22 mouse cellular contexts compared by ENCODE assay signal in the genomic region with DNA sequence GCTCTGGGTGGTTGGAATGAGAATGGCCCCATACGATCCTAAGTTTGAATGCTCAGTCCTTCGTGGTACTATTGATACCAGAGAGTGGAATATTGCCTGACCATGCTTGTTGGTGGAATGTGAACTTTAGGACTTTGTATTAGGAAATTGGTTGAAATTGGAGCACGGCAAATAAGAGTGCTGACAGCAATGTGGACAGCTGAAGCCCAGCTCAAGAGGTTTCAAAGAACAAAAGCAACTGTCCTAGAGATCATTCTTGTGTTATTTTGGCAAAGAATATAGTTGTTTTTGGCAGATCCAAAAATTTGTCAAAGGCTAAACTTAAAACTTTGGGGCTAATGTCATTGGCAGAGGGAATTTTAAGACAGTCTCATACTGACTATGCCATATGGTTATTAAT. TPM values are rescaled to one million over a fixed set of nuclear protein-coding genes. Genes with fewer than 3 reads are reported as not detected.
DNase-seq lines count a peak whose midpoint lies in the region; ATAC-seq and TF ChIP-seq lines count a peak whose summit lies in the region.
"Had no signal": no experiment of that assay in that cellular context is flagged by ENCODE, and none has a peak within 500 bp of the region (broad histone marks: within the 10 kb centered on the region; RNA-seq: fewer than 3 reads in every experiment).

No protein-coding gene starts in this region.

- H3K9ac ChIP-seq in liver, adult 2 months (ENCODE audit: low read depth, low read length): no peak overlapping the region
- H3K9ac ChIP-seq in liver, embryonic 12.5 days: no peak overlapping the region
- H3K9ac ChIP-seq in kidney, embryonic 14.5 days (ENCODE audit: low read depth, low read length): no peak overlapping the region

- ATAC-seq in liver, embryonic 12.5 days: no peak
- ATAC-seq in kidney, embryonic 14.5 days (ENCODE audit: low FRiP score, low TSS enrichment): no peak
- ATAC-seq: activated CD4-positive, CD25-positive, alpha-beta regulatory T cell, adult 4 months; CD4-positive, CD25-positive, alpha-beta regulatory T cell, adult 4 months; Patski had no signal

- H3K79me2 ChIP-seq in liver, adult 2 months (ENCODE audit: control insufficient read depth, insufficient read depth, low read length): no peaks in the 10 kb centered on the region

- WGBS in liver, adult 2 months: 29% methylated on average over 3 of the region's 3 CpGs
- 72% methylated on average over 3 of the region's 3 CpGs for WGBS in liver, embryonic 12.5 days (ENCODE audit: insufficient replicate concordance)
- WGBS in kidney, embryonic 14.5 days: 86% methylated on average over 3 of the region's 3 CpGs

- H3K4me3 ChIP-seq in liver, adult 2 months (ENCODE audit: insufficient read depth, low read depth, low read length): no peak overlapping the region
- no peak overlapping the region for H3K4me3 ChIP-seq in liver, embryonic 12.5 days
- no peak overlapping the region for H3K4me3 ChIP-seq in kidney, embryonic 14.5 days (ENCODE audit: low read length)

- no peak for TF ChIP-seq POLR2A in liver, adult 2 months (IDR thresholded peaks at IDR 0.05; ENCODE audit: extremely low read depth, insufficient read depth, low read length)

- no peak for TF ChIP-seq CTCF in liver, adult 2 months (IDR thresholded peaks at IDR 0.05; ENCODE audit: low read depth, low read length)

- no peaks in the 10 kb centered on the region for H3K36me3 ChIP-seq in liver, adult 2 months (ENCODE audit: control insufficient read depth, insufficient read depth, low read length)
- no peaks in the 10 kb centered on the region for H3K36me3 ChIP-seq in liver, embryonic 12.5 days
- H3K36me3 ChIP-seq in kidney, embryonic 14.5 days (ENCODE audit: control insufficient read depth, insufficient read depth, low read length): no peaks in the 10 kb centered on the region
- H3K36me3 ChIP-seq: G1E had no signal

- DNase-seq in liver, adult 2 months (ENCODE audit: extremely low read depth, low read depth, low spot score): peak; percentile 88
- DNase-seq in adipocyte (ENCODE audit: low spot score): peak; percentile 67
- DNase-seq: adrenal gland, adult 2 months; adrenal gland, adult 8-10 months; adrenal gland, postnatal 10 days; adrenal gland, postnatal 14 days; adrenal gland, postnatal 25 days; adrenal gland, postnatal 36 days; B cell, adult 2 months; cerebellum, adult 11 months; cerebellum, adult 11-12 months; cerebellum, adult 18-20 months; cerebellum, adult 2 months had no signal

- peaks cover 5% of the 10 kb centered on the region; the same call in 1 of the 2 replicates for H3K4me1 ChIP-seq in liver, adult 2 months (ENCODE audit: control insufficient read depth, insufficient read depth, low read length)
- peaks cover 3% of the 10 kb centered on the region; the same call in 1 of the 2 replicates for H3K4me1 ChIP-seq in liver, embryonic 12.5 days
- no peaks in the 10 kb centered on the region for H3K4me1 ChIP-seq in kidney, embryonic 14.5 days (ENCODE audit: control insufficient read depth, insufficient read depth, low read length)

- H3K27ac ChIP-seq in liver, adult 2 months (replicated peaks; ENCODE audit: insufficient read depth, low read depth, low read length): no peak overlapping the region
- H3K27ac ChIP-seq in liver, embryonic 12.5 days: no peak overlapping the region
- no peak overlapping the region for H3K27ac ChIP-seq in kidney, embryonic 14.5 days (ENCODE audit: low read depth, low read length)

- H3K4me2 ChIP-seq in liver, embryonic 12.5 days: no peak overlapping the region
- no peak overlapping the region for H3K4me2 ChIP-seq in kidney, embryonic 14.5 days (replicated peaks; ENCODE audit: low read depth, low read length)

- no peaks in the 10 kb centered on the region for H3K27me3 ChIP-seq in liver, adult 2 months (ENCODE audit: control insufficient read depth, insufficient read depth, low read length)
- no peaks in the 10 kb centered on the region for H3K27me3 ChIP-seq in liver, embryonic 12.5 days (replicated peaks)
- H3K27me3 ChIP-seq in kidney, embryonic 14.5 days (ENCODE audit: control insufficient read depth, insufficient read depth, low read length): no peaks in the 10 kb centered on the region
- H3K27me3 ChIP-seq: CH12.LX had no signal

- no peaks in the 10 kb centered on the region for H3K9me3 ChIP-seq in liver, embryonic 12.5 days (replicated peaks)
- no peaks in the 10 kb centered on the region for H3K9me3 ChIP-seq in kidney, embryonic 14.5 days (ENCODE audit: control insufficient read depth, low read length)
- H3K9me3 ChIP-seq: G1E had no signal

RNA-seq across cellular contexts. Expression of a gene that starts 14.4 kb away (rescaled TPM):
- total RNA-seq in liver, adult 2 months (2014; rRNA removed): not detected in 2 replicates
- not detected in 2 replicates for polyA plus RNA-seq in liver, adult 2 months (2012; rRNA removed)
- 0.06 and 0.14 TPM in 2 replicates for polyA plus RNA-seq in liver, embryonic 12.5 days (2016; fragmentation: Nextera tagmentation; extraction: Ambion mirVana)
- polyA plus RNA-seq in kidney, embryonic 14.5 days (2014; fragmentation: Nextera tagmentation; extraction: Ambion mirVana): 0.09 TPM in 1 of 2 replicates, not detected in the other
- total RNA-seq: CH12.LX, ES-E14 had no signal
- polyA plus RNA-seq: C2C12, G1E, Patski had no signal

RNA-seq across cellular contexts. Expression of a gene that starts 43.7 kb away (rescaled TPM):
- total RNA-seq in liver, adult 2 months (2014; rRNA removed): not detected in 2 replicates
- polyA plus RNA-seq in liver, adult 2 months (2012; rRNA removed): not detected in 2 replicates
- polyA plus RNA-seq in liver, embryonic 12.5 days (2016; fragmentation: Nextera tagmentation; extraction: Ambion mirVana): 0.35 and 0.49 TPM in 2 replicates
- polyA plus RNA-seq in kidney, embryonic 14.5 days (2014; fragmentation: Nextera tagmentation; extraction: Ambion mirVana): 0.31 and 0.84 TPM in 2 replicates
- polyA plus RNA-seq: activated CD4-positive, CD25-positive, alpha-beta regulatory T cell, adult 4 months; C2C12; CD4-positive, CD25-positive, alpha-beta regulatory T cell, adult 4 months; G1E; Patski had no signal

RNA-seq across cellular contexts. Expression of a gene that starts 51.9 kb away (rescaled TPM):
- 8.6 and 8.9 TPM in 2 replicates for total RNA-seq in liver, adult 2 months (2014; rRNA removed)
- 2.0 and 4.9 TPM in 2 replicates for polyA plus RNA-seq in liver, adult 2 months (2012; rRNA removed)
- 12.1 and 13.6 TPM in 2 replicates for polyA plus RNA-seq in liver, embryonic 12.5 days (2016; fragmentation: Nextera tagmentation; extraction: Ambion mirVana)
- polyA plus RNA-seq in kidney, embryonic 14.5 days (2014; fragmentation: Nextera tagmentation; extraction: Ambion mirVana): 13.1 and 14.2 TPM in 2 replicates
